Mouse (Mus musculus): ENCODE data around the gene Napb.

Gene Napb

DNA sequence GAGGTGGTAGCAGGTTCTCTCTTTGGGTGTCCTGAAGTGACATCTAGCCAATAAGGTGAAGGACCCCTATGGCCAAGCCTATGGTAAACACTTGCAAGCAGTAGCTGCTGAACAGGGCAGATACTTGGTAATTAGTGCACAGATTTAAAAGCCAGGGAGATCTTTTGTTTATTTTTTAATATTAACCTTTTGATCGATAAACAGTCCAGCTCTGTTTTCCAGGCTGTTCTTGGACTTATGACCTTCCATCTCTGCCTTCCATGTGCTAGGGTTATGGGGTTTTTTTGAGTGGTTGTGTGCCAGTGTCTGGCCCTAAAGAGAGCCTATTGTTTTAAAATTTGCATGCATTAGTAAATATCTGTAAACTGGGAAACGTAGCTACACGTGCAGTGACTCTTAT, 42.0 kb downstream of the Napb start:
- in situ Hi-C loops (cut with MboI; ENCODE audit: unreplicated experiment in 2 of 2), result no loop called here

DNA sequence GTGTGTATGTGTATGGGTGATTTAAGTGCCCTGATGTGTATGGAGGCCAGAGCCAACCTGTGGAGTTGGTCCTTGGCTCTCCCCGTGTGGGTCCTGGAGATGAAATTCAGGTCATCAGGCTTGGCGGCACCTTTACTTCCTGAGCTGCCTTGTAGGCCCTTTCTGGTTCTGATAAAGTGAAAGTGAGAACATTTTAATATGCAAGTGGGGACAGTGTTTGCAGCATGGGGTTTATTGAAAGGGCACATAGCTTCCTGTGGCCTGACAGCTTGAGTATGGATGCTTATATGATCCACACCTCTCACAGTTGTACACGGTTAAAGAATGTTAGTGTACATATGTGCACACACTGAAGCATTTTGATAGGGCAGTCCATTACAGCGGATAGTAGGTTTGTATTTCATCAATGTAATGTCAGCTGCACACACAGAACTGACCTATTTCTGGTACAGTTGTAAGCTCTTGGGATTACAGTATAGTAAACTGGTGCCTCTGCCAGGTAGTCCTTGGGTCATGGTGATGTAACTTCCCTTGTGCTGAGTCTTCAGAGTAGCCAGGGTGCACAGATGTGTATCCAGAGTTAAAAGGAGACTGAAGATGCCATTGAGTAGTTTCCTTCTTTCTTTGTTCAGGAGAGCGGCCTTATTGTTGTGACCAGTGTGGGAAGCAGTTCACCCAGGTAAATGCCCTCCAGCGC, 42.7 kb downstream of the Napb start:
- in situ Hi-C loops (cut with MboI; ENCODE audit: unreplicated experiment in 2 of 2), result no loop called here

DNA sequence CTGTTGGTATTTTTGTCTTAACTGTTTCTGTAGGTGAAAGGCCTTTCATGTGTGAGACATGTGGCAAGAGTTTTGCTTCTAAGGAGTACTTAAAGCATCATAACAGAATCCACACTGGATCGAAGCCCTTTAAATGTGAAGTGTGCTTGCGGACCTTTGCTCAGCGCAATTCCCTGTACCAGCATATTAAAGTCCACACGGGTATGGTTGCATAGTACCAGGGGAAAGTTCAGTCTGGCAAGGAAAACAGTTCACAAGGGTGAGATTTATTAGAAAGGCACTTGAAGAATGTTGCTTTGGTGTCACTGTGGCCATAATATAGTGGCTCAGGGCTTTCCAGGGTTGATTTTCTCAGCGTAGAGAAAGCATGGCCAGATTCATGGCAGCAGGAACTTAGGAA, 44.3 kb downstream of the Napb start:
- in situ Hi-C loops (cut with MboI; ENCODE audit: unreplicated experiment in 2 of 2), result no loop called here

DNA sequence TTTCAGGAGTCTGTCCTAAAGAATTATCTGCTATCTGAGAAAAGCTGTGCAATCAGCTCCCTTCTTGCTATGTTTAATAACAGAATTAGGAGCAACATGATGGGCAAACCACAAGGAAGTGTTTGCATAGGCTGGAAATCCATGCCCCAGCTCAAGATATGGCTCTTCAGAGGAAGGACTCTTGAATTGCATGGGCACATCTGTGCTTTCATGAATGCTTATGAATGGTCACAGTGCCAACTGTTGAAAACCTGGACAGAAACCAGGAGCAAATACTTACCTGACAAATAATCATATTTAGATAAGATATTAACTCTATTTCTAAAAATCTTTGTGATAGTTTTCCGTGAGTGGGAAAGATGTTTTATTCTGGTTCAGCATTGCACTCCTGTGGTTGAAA, 45.4 kb downstream of the Napb start:
- in situ Hi-C loops (cut with MboI; ENCODE audit: unreplicated experiment in 2 of 2), result no loop called here

DNA sequence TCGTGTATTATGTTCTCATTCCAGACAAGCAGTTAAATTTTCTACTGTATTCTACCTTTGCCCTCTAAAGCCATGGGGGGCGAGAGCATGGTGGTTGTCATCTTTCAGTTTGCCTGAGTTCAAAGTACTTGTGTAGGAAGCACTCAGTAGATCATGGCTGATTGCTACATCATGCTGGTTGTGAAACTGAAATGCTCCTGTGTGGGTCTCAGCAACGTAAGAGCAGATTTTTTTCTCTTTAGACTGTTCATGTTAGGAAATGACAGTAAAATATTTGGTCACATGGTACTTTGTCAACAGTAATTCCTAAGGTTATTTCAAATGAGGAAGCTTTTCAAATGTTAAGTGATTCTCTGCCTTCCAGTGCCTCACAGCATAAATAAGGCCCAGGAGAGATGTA, 46.6 kb downstream of the Napb start:
- in situ Hi-C loops (cut with MboI; ENCODE audit: unreplicated experiment in 2 of 2), result no loop called here

DNA sequence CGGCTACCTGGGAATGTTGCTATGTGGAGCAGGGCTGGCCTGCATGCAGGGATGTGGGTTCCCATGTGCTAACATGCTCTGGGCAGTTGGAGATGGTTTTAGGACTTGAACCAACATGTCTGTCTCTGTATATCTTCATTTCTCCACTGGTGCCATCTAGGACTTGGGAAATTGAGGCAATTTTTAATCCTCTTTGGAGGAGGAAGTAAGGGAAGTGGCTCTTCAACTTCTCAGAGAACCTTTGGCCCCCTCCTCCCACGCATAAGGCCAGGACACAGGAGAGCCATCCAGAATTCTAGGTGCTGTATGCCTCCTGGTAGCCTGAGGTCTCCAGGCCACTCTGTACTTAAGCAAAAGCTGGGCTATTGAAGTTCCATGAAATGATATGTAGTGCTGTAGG, 47.3 kb downstream of the Napb start:
- in situ Hi-C loops (cut with MboI; ENCODE audit: unreplicated experiment in 2 of 2), result no loop called here

DNA sequence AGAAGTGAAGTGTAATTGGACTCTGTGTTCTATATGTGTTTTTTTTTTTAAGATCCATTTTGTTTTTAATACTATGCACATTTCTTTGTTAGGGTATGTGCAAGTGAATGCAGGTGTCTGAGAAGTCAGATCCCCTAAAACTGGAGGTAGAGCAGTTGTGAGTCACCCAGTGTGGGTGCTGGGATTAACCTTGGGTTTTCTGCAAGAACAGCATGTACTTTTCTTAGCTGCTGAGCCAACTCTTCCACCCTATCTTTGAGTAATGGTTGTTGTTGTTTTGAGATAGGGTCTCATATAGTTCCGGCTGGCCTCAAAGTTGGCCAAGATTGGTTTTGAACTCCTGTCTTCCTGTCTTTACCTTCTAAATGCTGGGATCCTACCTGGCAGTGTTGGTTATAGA, 49.2 kb downstream of the Napb start:
- in situ Hi-C loops (cut with MboI; ENCODE audit: unreplicated experiment in 2 of 2), result no loop called here

DNA sequence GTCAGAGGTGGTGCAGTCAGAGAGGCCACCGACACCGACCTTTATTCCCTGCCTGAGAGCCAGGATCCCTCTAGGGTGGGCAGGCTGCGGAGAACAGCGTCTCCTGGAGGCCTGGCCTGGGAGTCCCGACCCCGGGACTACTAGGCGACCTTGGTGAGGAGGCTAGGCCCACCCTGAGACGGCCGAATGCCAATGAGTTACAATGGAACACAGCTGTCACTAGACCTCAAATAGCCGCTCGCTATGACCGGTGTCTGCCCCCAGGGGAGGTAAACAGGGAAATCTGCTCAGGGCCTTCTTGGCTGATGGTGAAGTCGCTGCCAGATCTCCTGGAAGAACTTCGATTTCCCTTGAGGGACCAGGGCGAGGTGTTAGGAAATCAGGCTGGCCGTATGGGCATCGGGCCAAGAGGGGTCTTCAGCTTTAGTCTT, 50.8 kb downstream of the Napb start:
- in situ Hi-C loops (cut with MboI; ENCODE audit: unreplicated experiment in 2 of 2), result no loop called here

DNA sequence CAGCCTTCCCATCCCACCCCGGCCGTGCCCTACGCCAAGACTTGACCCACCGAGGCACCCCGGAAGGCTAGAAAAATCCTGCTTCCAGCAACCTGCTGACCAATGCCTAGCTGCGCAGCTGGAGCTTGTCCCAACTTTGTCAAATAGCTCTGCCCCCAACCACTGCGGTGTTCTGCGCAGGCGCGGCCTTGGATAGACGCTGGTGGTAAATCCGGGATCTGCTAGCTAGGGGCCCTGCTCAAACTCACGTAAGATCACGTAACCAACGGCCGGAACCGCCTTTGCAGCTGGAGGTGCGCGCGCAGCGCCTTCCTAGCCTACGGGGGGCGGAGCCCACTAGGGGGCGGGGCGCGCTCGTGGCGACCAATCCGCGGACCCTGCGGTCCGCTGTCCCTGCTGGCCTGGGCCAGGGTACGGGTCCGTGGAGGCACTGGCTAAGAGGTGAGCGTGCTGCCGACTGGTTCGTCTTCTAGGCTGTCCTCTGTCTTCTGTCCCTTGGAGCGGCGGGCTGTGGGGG, 51.4 kb downstream of the Napb start, which contains the start of gene Gzf1:
Gzf1 (plus strand) TSS at position 249 of the 517 bp plus-strand sequence.
- in situ Hi-C loops (cut with MboI; ENCODE audit: unreplicated experiment in 2 of 2), result no loop called here

DNA sequence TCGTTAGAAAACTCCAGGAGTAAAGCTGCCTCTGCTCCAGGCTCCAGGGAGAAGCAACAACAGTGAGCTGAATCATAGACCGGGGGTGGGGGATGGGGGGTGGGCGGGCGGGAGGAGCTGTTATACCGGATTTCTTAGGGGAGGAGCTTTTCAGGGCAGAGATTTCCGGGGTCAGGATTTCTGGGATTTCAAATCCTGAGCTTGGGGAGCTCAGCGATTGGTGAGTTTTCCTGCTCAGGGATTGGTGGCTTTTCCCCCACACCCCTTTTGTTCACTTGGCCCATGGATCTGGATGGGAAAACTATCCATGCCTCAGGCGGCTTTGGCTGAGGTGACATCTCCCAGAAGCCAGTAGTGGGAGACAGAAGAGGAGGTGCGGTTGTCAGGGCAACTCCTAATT, 52.9 kb downstream of the Napb start:
- in situ Hi-C loops (cut with MboI; ENCODE audit: unreplicated experiment in 2 of 2), result loop anchor here (10.0 kb wide), 3 partner anchors 115 to 1985 kb away; partner anchors contain the start of genes Acss1 (in 1 of the 2) and Xrn2 (in 1 of the 2)

DNA sequence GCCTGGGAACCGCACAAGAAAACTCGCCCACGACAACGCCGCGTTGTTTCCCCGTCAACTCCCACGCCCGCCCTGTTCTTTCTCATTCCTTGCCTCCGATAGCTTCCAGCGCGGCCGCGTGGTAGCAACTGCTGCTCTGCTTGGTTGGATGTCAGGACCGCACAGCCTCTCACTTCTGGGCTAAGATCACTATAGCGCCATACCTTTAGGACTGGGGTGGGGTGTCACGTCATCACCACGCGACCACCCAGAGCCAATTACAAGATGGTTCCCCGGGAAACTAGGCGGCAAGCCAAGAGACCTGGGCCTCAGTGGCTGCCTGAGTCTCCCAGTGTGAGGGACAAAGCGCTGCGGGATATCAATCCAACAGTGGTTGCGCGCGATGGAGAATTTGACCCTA, 54.5 kb downstream of the Napb start:
- in situ Hi-C loops (cut with MboI; ENCODE audit: unreplicated experiment in 2 of 2), result loop anchor here (10.0 kb wide), 3 partner anchors 113 to 1987 kb away; partner anchors contain the start of genes Acss1 (in 1 of the 2) and Xrn2 (in 1 of the 2)

DNA sequence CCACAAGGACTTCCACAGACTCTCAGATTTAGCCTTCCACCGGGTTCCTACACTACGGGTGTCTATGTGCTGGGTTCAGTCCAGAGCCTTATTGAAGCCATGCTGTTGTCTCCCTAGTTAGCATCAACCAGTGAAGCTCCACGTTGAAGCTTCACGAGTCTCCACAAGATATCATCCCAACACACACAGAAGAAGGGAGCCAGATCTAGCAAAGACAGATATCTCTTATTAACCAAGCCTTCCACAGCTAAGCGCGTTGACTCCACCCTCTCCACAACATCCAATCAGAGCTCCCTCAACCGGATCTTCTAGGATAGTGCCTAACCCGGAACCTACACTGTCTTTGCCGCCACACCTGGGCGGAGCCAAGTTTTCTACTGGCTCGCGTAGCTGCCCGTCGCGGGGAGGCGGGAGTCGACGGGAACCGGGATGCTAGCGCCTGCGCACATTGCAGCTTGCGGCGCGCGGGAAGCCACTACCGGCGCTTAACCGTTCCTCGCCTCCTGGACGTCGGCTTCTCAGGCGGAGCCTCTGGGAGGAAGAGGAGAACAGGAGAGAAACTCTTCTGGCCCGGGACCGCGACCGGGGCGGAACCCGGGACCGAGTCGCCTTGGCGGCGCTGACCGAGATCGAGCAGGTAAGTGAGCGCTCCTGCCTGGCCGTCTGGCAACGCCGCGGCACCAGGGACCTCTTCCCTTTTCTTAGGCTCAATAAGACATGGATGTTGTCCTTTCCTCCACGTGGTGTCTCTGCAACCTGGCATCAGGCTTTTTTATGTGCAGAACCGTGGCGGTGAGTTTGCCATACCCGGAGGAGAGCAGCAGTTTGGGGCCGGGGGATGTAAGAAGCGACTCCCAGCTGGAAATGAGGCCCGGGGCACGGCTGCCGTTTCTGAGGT, 59.8 kb downstream of the Napb start, which contains the start of gene Nxt1:
Nxt1 (plus strand) TSS at position 403 of the 898 bp plus-strand sequence.
- in situ Hi-C loops (cut with MboI; ENCODE audit: unreplicated experiment in 2 of 2), result loop anchor here (5.0 to 10.0 kb wide), 4 partner anchors 108 to 1992 kb away; partner anchors contain the start of genes Acss1 (in 1 of the 2), Cst3 (in 1 of the 2) and Xrn2 (in 1 of the 2)

DNA sequence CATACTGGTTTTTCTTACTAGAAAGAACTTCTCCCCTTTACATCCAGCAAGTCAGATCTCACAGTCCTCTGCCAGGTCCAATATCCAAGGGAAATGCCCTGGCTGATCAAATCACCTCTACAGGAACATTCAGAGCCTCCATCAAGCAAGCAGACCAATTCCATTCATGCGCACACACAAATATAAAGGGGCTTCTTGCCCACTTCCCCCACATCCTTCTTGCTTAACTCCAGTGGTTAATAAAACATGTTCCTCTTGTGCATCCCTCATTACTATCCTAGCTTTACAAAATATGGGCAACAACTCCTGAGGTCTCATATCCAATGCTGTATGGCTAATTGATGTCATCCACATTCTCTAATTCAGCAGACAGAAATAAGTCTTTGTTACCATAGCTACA, 68.8 kb downstream of the Napb start:
- in situ Hi-C loops (cut with MboI; ENCODE audit: unreplicated experiment in 2 of 2), result no loop called here

DNA sequence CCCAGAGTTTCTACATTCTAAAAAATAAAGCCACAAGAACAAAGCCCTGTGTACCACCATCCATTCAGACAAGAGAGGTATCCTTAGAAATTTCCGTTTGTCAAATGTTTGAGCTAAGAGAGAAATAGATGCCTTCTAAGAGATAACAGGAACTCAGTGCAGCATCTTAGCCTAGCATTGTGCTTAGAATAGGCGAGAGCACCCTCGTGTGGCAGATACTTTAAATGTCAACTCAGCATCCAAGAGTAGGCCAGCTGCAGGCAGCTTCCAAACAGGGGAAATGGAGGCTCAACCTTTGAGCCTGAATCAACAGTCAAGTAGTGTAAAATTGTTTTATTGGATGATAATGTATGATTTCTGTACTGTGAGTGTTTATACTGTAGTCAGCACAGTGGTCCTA, 77.3 kb downstream of the Napb start:
- in situ Hi-C loops (cut with MboI; ENCODE audit: unreplicated experiment in 2 of 2), result loop anchor here (5.0 to 10.0 kb wide), 7 partner anchors 80 to 533 kb away; partner anchors contain the start of gene Thbd (in 1 of the 2)

DNA sequence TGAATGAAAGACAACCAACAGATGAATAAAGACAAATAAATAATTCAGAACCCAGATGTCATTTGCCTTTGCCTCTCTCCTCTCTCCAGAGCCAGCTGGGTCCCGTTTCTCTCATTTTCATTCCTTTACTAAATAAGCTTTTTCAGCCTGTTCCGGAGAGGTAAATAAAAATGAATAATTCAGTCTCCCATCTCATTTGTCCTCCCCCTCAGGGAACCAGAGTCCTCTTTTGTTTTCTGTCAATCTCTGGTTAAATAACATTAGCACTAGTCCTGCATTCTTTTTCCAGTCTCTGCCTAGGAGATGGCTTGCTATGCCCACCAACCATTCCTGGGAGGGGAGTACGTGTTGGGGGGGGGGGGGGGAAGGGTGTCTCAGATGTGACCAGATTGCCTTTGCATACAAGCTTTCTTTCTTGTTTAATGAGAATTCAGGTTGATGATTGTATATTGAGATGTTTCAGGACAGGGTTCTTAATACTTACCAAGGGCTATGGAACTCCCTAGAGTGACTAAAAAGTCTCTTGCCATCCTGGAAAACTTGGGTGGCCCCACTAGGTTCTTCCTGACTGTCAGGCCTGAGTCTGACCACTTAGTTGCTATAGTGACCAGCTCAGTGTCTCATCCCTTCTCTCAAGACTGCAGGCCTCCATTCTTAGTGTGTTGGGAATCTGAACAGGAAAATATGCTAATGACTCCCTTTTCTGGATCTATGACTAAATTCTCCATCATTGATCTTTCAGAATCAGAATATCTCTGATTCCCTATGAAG, 81.5 kb downstream of the Napb start:
- in situ Hi-C loops (cut with MboI; ENCODE audit: unreplicated experiment in 2 of 2), result loop anchor here in 1 of 2 experiments (10.0 kb wide), 4 partner anchors 76 to 526 kb away; partner anchors contain the start of gene Thbd

DNA sequence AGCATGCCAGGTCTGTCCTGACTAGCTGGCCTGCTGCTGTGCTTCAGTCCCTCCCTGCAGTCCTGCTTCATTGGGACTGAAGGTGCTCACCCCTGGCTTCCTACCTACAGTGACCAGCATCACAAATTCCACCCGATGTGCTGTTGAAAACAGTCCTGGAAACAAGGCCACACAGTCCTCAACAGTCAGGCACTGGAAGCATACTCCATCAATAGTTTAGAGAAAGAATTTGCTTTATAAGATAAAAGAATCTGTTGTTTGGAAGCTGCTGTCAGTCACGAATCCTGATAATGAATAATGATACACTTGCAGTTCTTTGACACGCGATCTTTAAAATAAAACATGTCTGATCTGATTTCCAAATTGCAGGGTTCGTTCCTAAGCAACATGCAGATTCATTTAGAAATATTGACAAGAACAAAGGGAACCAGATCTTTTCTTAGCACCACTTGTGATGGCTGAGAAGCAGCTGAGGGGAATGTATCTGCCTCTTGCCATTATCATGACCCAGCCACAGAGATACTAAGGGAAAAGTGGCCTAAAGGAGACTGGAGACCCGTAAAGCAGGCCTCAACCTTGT, 87.8 kb downstream of the Napb start:
- in situ Hi-C loops (cut with MboI; ENCODE audit: unreplicated experiment in 2 of 2), result no loop called here

All from v-Abl transformed pro-B cells (cell line).